In genomic region chr4:15534739-15535138, GRCm38 (mm10) we compare ENCODE assay signal across 22 mouse cellular contexts.
DNase-seq lines count a peak whose midpoint lies in the region; ATAC-seq and TF ChIP-seq lines count a peak whose summit lies in the region.
"Had no signal": no experiment of that assay in that cellular context is flagged by ENCODE, and none has a peak within 500 bp of the region (broad histone marks: within the 10 kb centered on the region; RNA-seq: fewer than 3 reads in every experiment).

No protein-coding gene starts in this region.

- no peaks in the 10 kb centered on the region for H3K4me1 ChIP-seq in hindbrain, embryonic 11.5 days (replicated peaks; ENCODE audit: control insufficient read depth, insufficient read depth, low read length)
- H3K4me1 ChIP-seq in hindbrain, embryonic 10.5 days (replicated peaks), result no peaks in the 10 kb centered on the region
- H3K4me1 ChIP-seq in hindbrain, embryonic 12.5 days, result no peaks in the 10 kb centered on the region
- no peaks in the 10 kb centered on the region for H3K4me1 ChIP-seq in hindbrain, postnatal 0 days (ENCODE audit: insufficient read depth, low read length)
- H3K4me1 ChIP-seq in neural tube, embryonic 14.5 days (ENCODE audit: control insufficient read depth, insufficient read depth, low read length), result no peaks in the 10 kb centered on the region
- H3K4me1 ChIP-seq: forebrain, embryonic 10.5 days; megakaryocyte, embryonic 14.5 days; stomach, embryonic 15.5 days had no signal

- ATAC-seq in hindbrain, embryonic 11.5 days (ENCODE audit: low FRiP score), result peak; percentile 80
- ATAC-seq in hindbrain, embryonic 12.5 days (ENCODE audit: low FRiP score), result peak; percentile 79
- ATAC-seq in hindbrain, postnatal 0 days, result 0 out of 2 replicates have a peak, but pooled peaks have one; percentile 21
- ATAC-seq in neural tube, embryonic 14.5 days (ENCODE audit: low read depth), result peak; percentile 51

- no peaks in the 10 kb centered on the region for H3K27me3 ChIP-seq in hindbrain, embryonic 11.5 days (ENCODE audit: control insufficient read depth, insufficient read depth, low read length)
- no peaks in the 10 kb centered on the region for H3K27me3 ChIP-seq in hindbrain, embryonic 10.5 days (ENCODE audit: insufficient read depth, poor library complexity, severe bottlenecking)
- no peaks in the 10 kb centered on the region for H3K27me3 ChIP-seq in hindbrain, embryonic 12.5 days
- H3K27me3 ChIP-seq in hindbrain, postnatal 0 days (ENCODE audit: insufficient read depth, low read length), result no peaks in the 10 kb centered on the region
- no peaks in the 10 kb centered on the region for H3K27me3 ChIP-seq in neural tube, embryonic 14.5 days (ENCODE audit: control insufficient read depth, insufficient read depth, low read length)
- H3K27me3 ChIP-seq: CH12.LX; megakaryocyte, embryonic 14.5 days; stomach, embryonic 15.5 days had no signal

- no peak overlapping the region for H3K4me2 ChIP-seq in hindbrain, embryonic 11.5 days (replicated peaks; ENCODE audit: low read depth, low read length)
- H3K4me2 ChIP-seq in hindbrain, embryonic 12.5 days (replicated peaks), result no peak overlapping the region
- H3K4me2 ChIP-seq in hindbrain, postnatal 0 days (ENCODE audit: low read depth, low read length), result no peak overlapping the region
- no peak overlapping the region for H3K4me2 ChIP-seq in neural tube, embryonic 14.5 days (ENCODE audit: low read depth, low read length)
- H3K4me2 ChIP-seq: liver, embryonic 11.5 days; stomach, embryonic 15.5 days had no signal

- H3K36me3 ChIP-seq in hindbrain, embryonic 11.5 days (ENCODE audit: control insufficient read depth, insufficient read depth, low read length), result no peaks in the 10 kb centered on the region
- no peaks in the 10 kb centered on the region for H3K36me3 ChIP-seq in hindbrain, embryonic 10.5 days
- H3K36me3 ChIP-seq in hindbrain, embryonic 12.5 days, result no peaks in the 10 kb centered on the region
- no peaks in the 10 kb centered on the region for H3K36me3 ChIP-seq in hindbrain, postnatal 0 days (ENCODE audit: insufficient read depth, low read length)
- no peaks in the 10 kb centered on the region for H3K36me3 ChIP-seq in neural tube, embryonic 14.5 days (ENCODE audit: control insufficient read depth, insufficient read depth, low read length)
- H3K36me3 ChIP-seq: forebrain, embryonic 10.5 days; stomach, embryonic 15.5 days had no signal

- WGBS in hindbrain, embryonic 11.5 days, result 26% methylated on average over 1 of the region's 1 CpGs
- WGBS in hindbrain, embryonic 10.5 days, result 58% methylated on average over 1 of the region's 1 CpGs
- WGBS in hindbrain, embryonic 12.5 days, result 45% methylated on average over 1 of the region's 1 CpGs
- WGBS in hindbrain, postnatal 0 days, result 65% methylated on average over 1 of the region's 1 CpGs
- WGBS in neural tube, embryonic 14.5 days, result 53% methylated on average over 1 of the region's 1 CpGs

- no peak for TF ChIP-seq CTCF in hindbrain, postnatal 0 days (IDR thresholded peaks at IDR 0.05; ENCODE audit: low read depth)

- no peak overlapping the region for H3K27ac ChIP-seq in hindbrain, embryonic 11.5 days (ENCODE audit: low read depth, low read length)
- no peak overlapping the region for H3K27ac ChIP-seq in hindbrain, embryonic 10.5 days
- H3K27ac ChIP-seq in hindbrain, embryonic 12.5 days, result no peak overlapping the region
- H3K27ac ChIP-seq in hindbrain, postnatal 0 days, result no peak overlapping the region
- H3K27ac ChIP-seq in neural tube, embryonic 14.5 days (ENCODE audit: low read depth, low read length), result no peak overlapping the region
- H3K27ac ChIP-seq: forebrain, embryonic 10.5 days; stomach, embryonic 15.5 days had no signal

- no peak overlapping the region for H3K9ac ChIP-seq in hindbrain, embryonic 11.5 days (ENCODE audit: low read depth, low read length)
- H3K9ac ChIP-seq in hindbrain, embryonic 12.5 days, result no peak overlapping the region
- H3K9ac ChIP-seq in hindbrain, postnatal 0 days (replicated peaks; ENCODE audit: low read length), result no peak overlapping the region
- H3K9ac ChIP-seq in neural tube, embryonic 14.5 days (replicated peaks; ENCODE audit: low read depth, low read length), result no peak overlapping the region
- H3K9ac ChIP-seq: stomach, embryonic 15.5 days had no signal

- no peak overlapping the region for H3K4me3 ChIP-seq in hindbrain, embryonic 11.5 days (ENCODE audit: low read depth, low read length)
- no peak overlapping the region for H3K4me3 ChIP-seq in hindbrain, embryonic 10.5 days
- no peak overlapping the region for H3K4me3 ChIP-seq in hindbrain, embryonic 12.5 days
- no peak overlapping the region for H3K4me3 ChIP-seq in hindbrain, postnatal 0 days (ENCODE audit: low read length)
- no peak overlapping the region for H3K4me3 ChIP-seq in neural tube, embryonic 14.5 days (ENCODE audit: low read depth, low read length)
- H3K4me3 ChIP-seq: forebrain, embryonic 10.5 days; megakaryocyte, embryonic 14.5 days; myocyte; stomach, embryonic 15.5 days had no signal

- no peaks in the 10 kb centered on the region for H3K9me3 ChIP-seq in hindbrain, embryonic 11.5 days (ENCODE audit: control insufficient read depth, low read length)
- no peaks in the 10 kb centered on the region for H3K9me3 ChIP-seq in hindbrain, embryonic 10.5 days
- no peaks in the 10 kb centered on the region for H3K9me3 ChIP-seq in hindbrain, embryonic 12.5 days (replicated peaks)
- no peaks in the 10 kb centered on the region for H3K9me3 ChIP-seq in hindbrain, postnatal 0 days (ENCODE audit: low read length)
- H3K9me3 ChIP-seq in neural tube, embryonic 14.5 days (ENCODE audit: control insufficient read depth, low read length), result no peaks in the 10 kb centered on the region
- H3K9me3 ChIP-seq: forebrain, embryonic 10.5 days; stomach, embryonic 15.5 days had no signal

- no peak for DNase-seq in hindbrain, embryonic 11.5 days (ENCODE audit: low spot score)
- DNase-seq in hindbrain, embryonic 10.5 days (ENCODE audit: low spot score), result no peak
- DNase-seq in hindbrain, postnatal 0 days (ENCODE audit: low spot score), result peak; percentile 2
- DNase-seq in frontal cortex, postnatal 36 days (ENCODE audit: low spot score in 2 of 2), result no peak
- DNase-seq in ovary, postnatal 14 days (ENCODE audit: low spot score), result no peak
- DNase-seq: adrenal gland, postnatal 14 days; cerebellum, postnatal 10 days; gastrocnemius, postnatal 14 days; heart, adult 18-20 months; kidney, adult 18-20 months; kidney, postnatal 36 days; lung, adult 2 months; right cerebral cortex, postnatal 14 days; thymus, adult 2 months had no signal

Comparison
In these comparisons a context has a peak if more than half of its experiments do, and no peak if none do; other contexts are left out.
1. ATAC-seq: peak in every context shown above with its lines; median percentile 80 in hindbrain, embryonic 11.5 days; 79 in hindbrain, embryonic 12.5 days; 51 in neural tube, embryonic 14.5 days; 21 in hindbrain, postnatal 0 days.